Mouse (Mus musculus) heart, adult 9 months (tissue): Measurements from ENCODE around the gene Wfikkn1.
A peak's percentile ranks its signal among the peaks of the same experiment; 100 is the strongest.

Source experiments
- DNase-seq, 2 experiments: peaks; one replicate each; pipeline ENCODE4 v3.0.0; 2022; ENCODE audit warnings: low spot score in 2 of 2

Wfikkn1 gene

DNA sequence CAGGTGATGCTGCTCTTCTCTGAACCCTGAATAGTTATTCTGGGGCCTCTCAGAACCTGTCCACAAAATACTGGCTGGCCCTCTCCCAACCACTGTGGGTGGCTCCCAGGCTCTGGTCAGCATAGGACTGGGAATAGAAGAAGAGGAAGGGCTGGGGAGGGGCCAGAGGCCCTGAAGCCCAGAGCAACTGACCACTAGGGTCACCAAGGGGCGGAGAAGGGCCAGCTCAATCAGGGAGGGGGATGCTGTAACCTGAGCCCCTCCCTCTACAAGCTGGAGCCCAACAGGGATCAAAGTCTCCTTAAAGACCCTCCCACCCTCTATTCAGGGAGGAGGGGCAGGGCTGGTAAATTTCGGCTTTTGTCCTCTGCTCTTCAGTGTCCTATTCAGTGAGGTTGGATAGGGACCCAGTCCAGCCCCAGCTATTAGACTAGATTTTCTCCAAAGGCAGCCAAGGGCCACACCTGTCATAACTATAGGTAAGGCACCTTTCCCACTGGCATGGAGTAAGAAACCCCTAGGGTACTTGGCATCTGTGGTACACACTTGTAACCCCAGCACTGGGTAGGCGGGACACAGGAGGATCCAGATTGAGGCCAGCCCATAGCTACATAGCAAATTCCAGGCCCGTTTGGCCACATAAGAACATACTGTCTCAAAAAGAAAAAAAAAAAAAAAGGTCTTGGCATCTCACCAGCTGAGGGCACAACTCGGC, at the start of gene Wfikkn1:
Wfikkn1 (minus strand) TSS at position 663 of the 715 bp plus-strand sequence.
- no peak for DNase-seq

DNA sequence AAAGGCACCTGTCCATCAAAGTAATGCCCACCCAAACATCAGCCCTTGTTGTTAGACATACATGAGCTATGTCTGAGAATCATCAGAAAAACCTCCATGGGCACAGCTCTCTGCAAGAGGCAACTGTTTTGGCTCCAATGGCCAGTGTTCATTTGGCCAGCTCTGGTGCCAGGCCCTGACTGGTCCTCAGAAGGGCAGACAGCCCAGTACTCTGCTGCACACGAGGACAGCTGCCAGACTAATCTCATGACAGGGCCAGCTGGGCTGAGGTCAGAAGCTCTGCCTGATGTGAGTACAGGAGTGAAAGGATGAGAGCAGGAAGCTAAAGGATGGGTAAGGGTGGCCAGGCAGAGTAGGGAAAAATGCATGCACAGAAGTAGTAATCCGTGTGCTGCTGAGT, 44.7 kb upstream of the Wfikkn1 start:
- peak; percentile 59 to 68 for DNase-seq

DNA sequence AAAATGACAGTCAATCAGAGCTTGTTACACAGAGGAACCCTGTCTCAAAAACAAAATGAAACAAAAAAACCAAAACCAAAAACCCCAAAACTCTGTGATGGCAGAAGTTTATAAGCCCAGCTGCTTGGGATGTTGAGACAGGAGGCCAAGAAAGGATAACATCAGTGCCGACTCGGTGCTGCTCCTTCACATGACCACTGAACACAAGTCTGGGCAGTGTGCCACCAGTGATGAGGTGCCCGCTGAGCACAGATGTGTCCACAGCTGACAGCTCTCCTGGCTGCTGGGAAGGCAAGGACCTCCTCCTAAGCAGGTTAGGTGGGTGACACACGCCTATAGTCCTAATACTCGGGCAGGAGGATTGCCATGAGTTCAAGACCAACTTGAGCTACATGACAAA, 41.5 kb upstream of the Wfikkn1 start:
- no peak for DNase-seq

DNA sequence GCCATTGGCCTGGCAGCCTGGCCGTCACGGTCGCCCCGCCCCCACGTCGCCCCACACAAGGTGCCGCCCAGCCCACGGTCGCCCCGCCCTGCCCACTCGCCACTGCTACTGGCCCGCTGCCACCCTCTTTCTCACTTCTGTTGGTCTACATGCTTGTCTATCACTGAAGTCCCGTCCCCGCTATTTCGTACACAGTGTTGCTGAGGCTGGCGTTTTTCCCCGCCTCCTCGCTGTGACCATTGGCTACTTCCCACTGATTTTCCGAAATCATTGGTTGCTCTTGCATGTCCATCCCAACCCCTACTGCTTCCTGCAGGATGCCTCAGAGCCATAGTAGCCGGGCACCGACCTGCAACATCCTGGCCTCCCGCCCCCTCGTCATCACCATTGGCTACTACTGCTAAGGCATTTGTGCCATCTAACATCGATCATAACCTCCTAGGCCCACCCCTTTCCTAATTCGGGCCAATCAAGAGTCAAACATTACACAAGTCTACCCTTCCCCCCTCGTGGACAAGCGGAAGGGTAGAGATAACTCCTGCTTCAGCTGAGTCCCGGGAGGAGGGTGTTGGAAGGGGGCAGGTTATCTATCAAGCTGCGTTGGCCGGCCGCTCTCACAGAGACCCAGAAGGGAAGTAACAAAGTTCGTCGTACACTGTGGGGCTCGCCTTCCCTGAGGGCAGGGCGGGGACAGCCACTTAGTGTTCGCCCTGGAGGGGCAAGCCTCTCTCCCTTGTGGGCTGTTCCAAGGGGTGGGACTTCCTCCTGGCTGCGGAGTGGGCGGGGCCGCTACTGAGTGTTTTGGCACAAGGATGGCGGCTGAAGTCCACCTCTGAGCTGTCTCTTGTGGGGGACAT, 39.4 kb upstream of the Wfikkn1 start:
- DNase-seq = peak; percentile 100

DNA sequence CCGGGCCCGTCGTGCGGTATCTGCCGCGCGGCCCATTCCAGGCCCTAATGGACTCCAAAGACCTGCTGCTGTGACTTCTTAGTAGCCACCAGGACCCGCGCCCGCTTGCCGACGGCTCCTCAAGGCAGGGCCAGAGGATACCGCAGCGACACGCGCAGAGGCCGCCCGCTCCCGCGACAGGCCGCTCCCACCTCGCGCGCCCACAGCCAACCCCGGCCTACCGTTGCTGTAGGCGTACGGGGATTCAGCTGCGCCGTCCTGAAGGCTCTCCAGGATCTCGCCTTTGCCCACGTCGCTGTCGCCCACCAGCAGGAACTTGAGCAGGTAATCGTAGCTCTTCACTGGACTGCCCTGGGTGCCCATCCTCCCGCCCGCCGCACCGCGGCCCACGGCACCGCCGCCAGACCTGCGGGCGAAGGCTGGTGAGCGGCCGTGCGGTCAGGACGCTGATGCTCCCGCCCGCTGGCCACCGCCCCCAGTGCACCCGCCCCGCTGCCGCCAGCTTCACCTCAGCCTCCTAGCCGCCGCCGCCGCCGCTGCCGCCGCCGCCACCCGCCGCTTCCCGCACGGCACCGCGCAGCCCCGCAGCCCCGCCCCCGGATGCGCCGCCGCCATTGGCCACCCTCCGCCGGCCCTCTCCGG, 38.6 kb upstream of the Wfikkn1 start, which contains the start of gene Rab40c:
Rab40c (minus strand) TSS at position 584 of the 642 bp plus-strand sequence.
- DNase-seq = no peak

DNA sequence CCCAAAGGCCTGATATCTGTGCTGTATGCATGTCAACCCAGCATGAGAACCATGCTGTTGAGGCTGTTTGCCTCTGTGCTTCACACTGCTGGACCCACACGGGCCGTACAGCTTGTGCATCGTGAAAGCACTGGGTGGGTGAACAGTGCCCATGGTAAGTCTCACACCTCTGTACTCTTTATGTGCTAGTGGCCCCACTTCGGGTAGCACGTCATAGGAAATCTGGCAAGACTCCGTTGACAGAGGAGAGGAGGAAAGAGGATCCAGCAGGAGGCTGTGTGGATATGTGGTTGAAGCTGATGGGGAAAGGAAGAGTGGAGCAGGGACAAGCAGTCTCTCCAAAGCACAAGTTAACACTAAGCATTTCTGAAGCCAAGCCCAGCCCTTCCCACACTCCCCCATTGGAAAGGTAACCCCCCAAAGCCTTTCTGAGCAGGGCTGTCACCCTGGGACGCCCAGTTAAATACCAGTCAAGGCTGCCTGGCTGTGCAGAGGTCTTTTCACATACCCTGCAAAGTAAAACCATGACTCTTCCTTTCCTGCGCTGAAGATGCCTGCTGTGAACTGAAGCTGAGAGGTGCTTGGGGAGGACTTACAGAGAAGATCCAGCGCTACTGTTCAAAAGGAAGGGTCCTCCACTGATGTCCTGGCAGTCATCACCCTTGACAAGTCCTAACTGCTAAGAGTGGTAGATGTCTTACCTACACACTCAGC, 37.5 kb upstream of the Wfikkn1 start:
- no peak for DNase-seq

DNA sequence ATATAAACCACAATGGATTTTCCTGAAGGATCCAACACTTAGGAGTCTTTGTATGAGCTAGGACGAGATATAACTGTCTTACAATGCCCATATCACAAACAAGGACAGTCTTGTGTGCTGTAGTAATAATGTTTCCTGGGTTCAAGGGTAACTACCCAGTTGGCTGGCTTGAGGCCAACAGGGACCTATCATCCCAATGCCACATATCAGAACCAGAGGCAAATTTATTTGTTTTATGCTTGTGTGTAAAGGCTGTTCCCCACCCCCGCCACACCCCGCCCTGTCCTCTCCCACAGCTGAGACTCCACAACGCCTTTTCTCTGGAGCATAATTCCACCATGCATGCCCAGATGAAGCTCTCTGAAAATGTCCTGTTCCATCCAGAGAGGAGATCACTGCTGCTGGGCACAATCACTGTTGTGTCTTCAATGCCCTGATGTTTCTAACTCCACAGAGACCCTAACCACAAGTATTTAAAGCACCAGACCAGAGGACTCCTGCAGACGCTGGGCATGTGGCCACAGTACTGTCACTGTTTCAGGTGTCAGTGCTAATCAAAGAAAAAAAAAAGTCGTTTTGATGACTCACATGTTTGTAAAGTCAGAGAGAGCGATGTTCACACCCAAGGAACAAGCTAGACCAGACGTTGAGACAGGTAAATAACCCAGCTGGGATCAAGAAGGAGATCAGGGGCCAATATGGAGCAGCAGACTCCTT, 36.4 kb upstream of the Wfikkn1 start:
- DNase-seq = no peak

DNA sequence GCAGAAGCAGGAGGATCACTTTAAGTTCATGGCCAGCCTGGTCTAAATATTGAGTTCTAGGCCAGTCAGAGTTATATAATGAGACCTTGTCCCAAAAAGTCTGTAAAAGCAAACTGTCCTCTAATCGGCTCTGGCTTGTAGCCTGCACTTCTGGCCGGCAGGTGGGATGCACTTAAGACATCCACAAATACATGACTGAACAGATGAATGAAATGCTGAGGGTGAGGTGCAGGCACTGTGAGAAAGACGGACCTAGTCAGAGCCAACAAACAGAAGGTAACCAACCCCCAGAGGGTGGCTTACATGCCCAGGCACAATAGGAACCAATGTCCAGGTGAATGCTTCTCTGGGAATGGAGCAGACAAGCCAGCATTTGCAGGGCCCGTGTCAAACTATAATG, 33.6 kb upstream of the Wfikkn1 start:
- no peak for DNase-seq

DNA sequence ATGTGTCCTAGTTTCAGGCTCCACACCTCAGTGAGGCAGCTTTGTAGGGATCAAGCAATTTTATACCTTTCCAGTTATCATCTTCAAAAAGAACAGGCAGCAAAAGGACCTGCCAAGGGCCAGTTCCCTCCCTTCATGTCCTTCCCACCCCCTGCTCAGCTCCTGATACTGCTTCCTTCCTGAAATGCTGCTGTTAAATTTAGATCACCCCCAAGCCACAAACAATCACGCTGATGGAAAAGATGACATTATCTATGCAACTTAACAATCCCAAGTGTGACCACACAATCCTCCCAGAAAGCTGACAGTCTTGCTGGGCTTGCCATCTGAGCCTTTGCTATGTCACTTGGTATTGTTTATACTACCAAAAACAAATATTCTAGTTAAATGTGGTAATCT, 33.2 kb upstream of the Wfikkn1 start:
- DNase-seq = peak; percentile 58 to 67

DNA sequence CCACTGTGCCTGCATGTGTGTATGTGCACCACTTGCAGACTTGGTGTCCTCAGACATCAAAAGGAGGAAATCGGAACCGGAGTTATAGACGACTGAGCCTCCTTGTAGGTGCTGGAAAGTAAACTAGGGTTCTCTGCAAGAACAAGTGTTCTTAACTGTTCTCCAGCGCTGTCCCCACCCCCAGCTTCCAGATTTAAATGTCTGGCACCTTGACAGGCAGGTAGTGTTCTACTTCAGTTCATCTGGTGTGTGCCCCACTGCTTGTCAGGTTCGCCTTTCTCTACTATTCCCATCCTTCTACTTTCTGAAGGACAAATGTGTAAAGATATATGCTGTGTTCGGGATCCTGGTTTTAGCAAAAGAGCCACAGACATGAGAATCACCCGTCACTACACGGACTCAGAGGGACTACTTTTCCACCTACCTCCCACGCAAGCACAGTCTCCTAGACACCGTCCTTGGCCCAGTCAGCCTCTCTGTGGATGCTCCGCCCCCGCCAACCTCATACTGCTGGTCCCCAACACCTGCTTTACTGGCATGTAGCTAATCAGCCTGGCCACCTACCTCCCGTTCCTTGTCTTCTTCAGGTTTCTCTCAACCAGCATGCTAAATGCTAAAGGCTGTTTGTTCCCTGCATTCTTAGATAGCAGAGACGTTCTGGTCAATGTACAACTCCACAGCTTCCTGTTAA, 32.7 kb upstream of the Wfikkn1 start:
- no peak for DNase-seq

DNA sequence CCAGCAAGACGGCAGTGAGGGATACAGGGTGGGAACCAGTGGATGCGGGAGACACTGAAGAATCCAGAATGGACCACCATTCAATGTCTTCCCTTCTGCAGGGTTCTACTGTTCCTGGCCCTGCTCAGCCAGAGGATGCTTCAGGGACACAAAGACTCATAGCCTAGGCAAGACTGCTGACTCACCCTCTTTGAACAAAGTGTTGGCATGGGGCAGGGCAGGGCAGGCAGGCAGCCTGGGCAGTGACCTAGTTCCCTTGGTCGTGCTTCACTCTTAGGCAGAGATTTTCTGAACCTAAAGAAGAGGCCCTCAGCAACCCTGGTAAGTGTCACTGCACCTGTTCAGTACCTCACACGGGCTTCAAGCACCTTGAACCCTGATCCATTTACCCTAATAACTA, 31.2 kb upstream of the Wfikkn1 start:
- peak; percentile 41 to 56 for DNase-seq

DNA sequence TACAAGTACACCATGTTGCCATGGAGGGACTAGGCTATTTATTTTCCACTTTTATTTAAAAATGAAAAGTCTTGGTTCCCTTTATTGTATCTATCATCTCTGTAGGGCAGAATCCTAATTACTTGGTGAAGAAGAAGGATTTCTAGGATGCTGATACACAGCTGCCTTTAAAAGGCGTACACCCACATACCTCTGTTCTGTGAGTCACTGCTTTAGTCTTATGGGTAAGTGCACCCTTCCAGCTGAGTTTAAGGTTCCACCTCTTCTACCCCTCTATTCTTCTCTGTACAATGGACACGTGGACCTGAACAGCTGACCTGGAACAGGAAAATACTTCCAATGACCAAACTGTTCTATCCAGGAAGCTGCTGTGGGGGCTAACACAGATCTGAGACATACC, 27.0 kb upstream of the Wfikkn1 start:
- no peak for DNase-seq

DNA sequence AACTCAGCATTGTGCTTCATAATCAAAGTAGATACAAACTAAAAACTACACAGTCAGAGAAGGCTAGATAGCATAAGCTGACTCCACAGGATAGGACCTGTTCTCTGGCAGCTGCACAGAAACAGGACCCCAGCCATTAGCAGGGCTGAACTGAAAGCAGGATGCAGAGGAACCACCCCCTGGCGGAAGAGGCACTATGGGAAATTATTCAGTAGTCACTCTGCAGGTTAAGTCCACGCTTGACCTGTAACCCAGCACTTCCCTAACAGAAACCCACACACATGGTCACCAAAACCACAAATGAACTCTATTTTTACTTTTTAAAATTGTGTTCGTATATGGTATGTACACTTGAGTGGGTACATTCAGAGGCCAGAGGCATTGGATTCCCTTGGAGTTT, 22.4 kb upstream of the Wfikkn1 start:
- DNase-seq = no peak

DNA sequence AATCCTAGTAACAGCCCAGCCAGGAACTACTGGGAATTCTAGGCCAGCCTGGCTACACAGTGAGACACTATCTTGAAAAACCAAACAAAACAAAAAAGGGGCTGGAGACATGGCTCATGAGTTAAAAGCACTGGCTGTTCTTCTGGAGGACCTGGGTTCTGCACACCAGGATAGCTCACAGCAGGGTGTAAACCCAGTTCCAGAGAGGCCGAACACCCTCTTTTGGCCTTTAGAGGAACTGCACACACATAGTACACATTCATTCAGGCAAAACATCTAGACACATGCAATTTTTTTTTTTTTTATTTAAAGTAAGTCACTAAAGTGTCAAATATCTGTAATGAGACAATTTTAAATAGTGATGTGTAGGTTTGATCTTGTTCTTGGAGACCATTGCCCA, 19.5 kb upstream of the Wfikkn1 start:
- DNase-seq = no peak

DNA sequence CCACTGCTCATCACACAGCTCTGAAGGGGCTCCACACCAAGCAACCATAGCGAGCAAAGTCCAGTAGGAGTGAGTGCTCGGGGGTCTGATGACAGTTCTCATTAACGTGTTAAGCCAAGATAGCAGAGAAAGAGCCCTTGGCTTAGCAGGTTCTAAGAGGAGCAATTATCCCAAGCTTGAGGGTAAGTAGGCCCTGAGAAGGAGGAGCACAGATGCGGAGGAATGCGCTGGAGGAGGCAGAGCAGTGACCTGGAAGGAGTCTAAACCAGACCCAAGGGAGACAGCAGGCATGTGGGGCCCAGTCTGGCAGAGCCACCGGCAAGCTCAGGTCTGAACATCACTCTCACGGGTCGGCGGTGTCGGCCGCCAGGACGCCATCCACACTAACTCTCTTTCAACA, 15.2 kb upstream of the Wfikkn1 start:
- DNase-seq = no peak

DNA sequence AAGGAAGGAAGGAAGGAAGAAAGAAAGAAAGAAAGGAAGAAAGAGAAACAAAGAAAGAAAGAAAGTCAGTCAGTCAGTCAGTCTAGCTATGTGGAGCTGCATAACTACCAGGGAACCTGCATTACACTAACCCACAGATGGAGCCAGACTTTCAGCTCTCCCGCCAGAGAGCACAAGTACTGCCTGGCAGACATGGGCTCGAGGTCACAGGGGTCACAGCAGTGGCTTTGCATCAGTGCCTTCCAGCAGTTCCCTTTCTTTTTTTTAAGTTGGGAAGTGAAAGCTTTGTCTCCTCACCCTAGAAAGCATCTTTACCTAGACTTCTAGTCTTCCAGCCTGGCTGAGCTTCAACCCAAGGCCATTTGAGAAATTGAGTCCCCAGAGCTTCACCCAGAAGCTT, 14.8 kb upstream of the Wfikkn1 start:
- no peak for DNase-seq

DNA sequence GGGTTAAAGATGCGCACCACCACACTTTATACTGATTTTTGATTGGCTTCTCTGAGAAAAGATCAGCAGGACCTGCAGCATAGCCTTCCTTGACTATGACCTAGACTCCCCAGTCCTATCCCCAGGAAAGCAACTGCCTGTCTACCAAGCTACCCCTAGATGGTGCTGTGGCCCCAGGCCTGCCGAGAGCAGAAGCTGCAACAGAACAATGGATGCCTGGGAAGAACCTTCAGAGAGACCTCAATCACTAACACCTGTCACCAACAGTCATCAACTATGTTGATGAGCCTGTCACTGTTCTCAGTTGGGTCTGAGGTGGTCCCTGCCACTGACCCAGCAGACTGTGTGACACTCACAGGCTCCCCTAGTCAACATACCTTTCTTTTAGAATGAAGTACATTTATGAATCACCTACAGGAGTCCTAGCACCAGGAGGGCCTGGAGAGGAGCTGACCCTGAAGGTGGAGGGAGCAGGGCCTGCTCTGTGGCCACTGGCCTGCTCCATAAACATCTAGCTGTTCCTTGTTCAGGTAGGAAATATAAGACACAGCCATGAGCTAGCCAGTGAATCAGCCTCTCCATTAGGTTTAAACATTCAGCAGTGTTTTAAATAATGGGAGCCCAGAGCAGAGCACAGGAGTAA, 13.4 kb upstream of the Wfikkn1 start:
- peak; percentile 55 to 58 for DNase-seq

DNA sequence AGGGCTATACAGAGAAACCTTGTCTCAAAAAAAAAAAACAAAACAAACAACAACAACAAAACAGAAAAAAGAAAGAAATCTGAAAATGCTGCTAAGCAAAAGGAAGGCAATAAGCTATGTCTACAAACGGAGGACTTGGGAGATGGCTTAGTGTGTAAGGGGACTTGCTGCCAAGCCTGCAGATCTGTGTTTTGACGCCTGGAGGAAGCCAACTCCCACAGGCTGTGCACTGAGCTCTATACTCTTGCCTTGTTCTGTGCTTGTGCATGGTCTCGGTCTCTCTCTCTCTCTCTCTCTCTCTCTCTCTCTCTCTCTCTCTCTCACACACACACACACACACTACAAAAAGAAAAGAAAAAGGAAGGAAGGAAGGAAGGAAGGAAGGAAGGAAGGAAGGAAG, 8.2 kb upstream of the Wfikkn1 start:
- no peak for DNase-seq

DNA sequence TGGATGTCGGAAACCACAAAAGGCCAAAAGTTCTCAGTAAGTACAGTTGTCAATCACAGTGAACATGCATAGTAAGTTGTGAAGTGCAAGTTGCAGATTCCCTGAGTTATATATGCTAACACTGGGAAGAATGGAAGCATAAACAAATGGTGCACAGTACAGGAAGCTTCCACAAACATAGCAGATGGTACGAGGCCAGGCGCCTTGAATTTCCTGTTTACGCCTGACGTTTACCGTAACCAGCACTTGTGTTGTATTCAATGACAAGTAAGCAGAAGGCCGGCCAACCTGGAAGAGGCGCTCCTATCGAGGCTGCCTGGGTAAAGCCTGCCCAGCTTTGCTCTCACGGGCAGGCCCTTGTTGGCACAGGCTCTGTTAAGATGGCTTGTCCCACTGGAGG, 6.8 kb upstream of the Wfikkn1 start:
- DNase-seq = no peak

DNA sequence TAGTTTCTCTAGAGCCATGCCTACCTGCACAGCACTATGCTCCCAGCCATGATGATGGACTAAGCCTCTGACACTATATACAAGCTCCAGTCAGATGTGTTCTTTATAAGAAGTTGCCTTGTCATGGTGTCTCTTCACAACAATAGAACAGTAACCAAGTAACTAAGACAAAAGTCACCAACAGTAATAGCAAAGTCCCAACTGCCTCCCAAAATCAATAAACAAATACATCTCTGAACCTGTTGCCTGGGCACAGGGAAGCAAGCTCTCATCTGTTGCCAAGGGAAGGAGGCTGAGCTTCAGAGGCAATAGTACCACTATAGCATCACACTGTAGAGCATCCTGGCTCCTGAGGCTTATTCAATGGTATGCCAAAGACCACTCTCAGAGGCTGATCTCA, 6.1 kb upstream of the Wfikkn1 start:
- DNase-seq = no peak
